Mouse (Mus musculus) CH12.LX (cell line): ENCODE results near the gene Palm. TPM values are rescaled to one million over a fixed set of nuclear protein-coding genes. Genes with fewer than 3 reads are reported as not detected.

Experiments used
- DNase-seq: peaks from one replicate; pipeline ENCODE4 v3.0.0-alpha.2; 2013; ENCODE audit errors: extremely low read depth
- H3K27ac ChIP-seq: 2 replicates; pipeline ENCODE4 v1.5.1; 2012; ENCODE audit warnings: low read depth, mild to moderate bottlenecking, control low read depth, moderate library complexity; ENCODE audit not compliant: insufficient read depth
- H3K27me3 ChIP-seq: replicated peaks from 2 replicates; pipeline ENCODE3; 2012; ENCODE audit warnings: inconsistent platforms
- H3K36me3 ChIP-seq, 2 experiments: replicated peaks in 1 of 2; 2 replicates each; pipeline versions ENCODE3 to v1.6.1; 2012; ENCODE audit warnings: inconsistent platforms in 1 of 2, low read length in 1 of 2, mild to moderate bottlenecking in 1 of 2, mixed read lengths in 1 of 2, moderate library complexity in 1 of 2; ENCODE audit not compliant: control insufficient read depth in 1 of 2, insufficient read depth in 1 of 2
- H3K4me1 ChIP-seq, 2 experiments: 2 replicates each; pipeline ENCODE4 v1.6.1; 2012; ENCODE audit warnings: inconsistent platforms in 1 of 2, moderate library complexity in 1 of 2; ENCODE audit not compliant: insufficient read depth in 2 of 2, control insufficient read depth in 1 of 2
- H3K4me2 ChIP-seq: 2 replicates; pipeline ENCODE4 v1.6.1; 2012; ENCODE audit warnings: low read depth, mild to moderate bottlenecking, control low read depth; ENCODE audit not compliant: poor library complexity, insufficient read depth, severe bottlenecking
- H3K4me3 ChIP-seq, 3 experiments: fragments of 150-350 bp in 1 of 3; sonication (generic) in 1 of 3; replicated peaks in 1 of 3; 2 replicates each; pipeline versions ENCODE3 to v1.5.1; 2011 to 2012; ENCODE audit warnings: low read depth in 2 of 3, low read length in 2 of 3, mild to moderate bottlenecking in 2 of 3, moderate library complexity in 2 of 3, control low read depth in 1 of 3, improper control_type of control experiment in 1 of 3, inconsistent platforms in 1 of 3, mixed read lengths in 1 of 3; ENCODE audit not compliant: poor library complexity in 1 of 3
- H3K79me2 ChIP-seq: replicated peaks from 2 replicates; pipeline ENCODE4 v1.6.1; 2012; ENCODE audit warnings: mild to moderate bottlenecking, moderate library complexity; ENCODE audit not compliant: control insufficient read depth, poor library complexity, insufficient read depth, severe bottlenecking; ENCODE audit errors: extremely low read depth
- H3K9ac ChIP-seq: 2 replicates; pipeline ENCODE4 v1.6.1; 2012; ENCODE audit warnings: low read depth, mild to moderate bottlenecking, control low read depth, moderate library complexity; ENCODE audit not compliant: insufficient read depth
- H3K9me3 ChIP-seq: replicated peaks from 2 replicates; pipeline ENCODE3; 2012; ENCODE audit warnings: low read length, inconsistent platforms, mixed read lengths
- CHD2 ChIP-seq: IDR thresholded peaks from 2 replicates; pipeline ENCODE4 v1.6.1; 2011; ENCODE audit warnings: low read length, improper control_type of control experiment
- E2F4 ChIP-seq: IDR thresholded peaks from 2 replicates; pipeline ENCODE4 v1.6.1; 2011; ENCODE audit warnings: low read depth, low read length, improper control_type of control experiment; ENCODE audit not compliant: insufficient replicate concordance
- EP300 ChIP-seq: IDR thresholded peaks from 2 replicates; pipeline ENCODE4 v1.6.1; 2011; ENCODE audit warnings: low read length, improper control_type of control experiment
- ETS1 ChIP-seq: conservative IDR thresholded peaks from 2 replicates; pipeline ENCODE4 v1.6.1; 2012; ENCODE audit warnings: low read depth, mild to moderate bottlenecking, inconsistent platforms, low read length, improper control_type of control experiment, moderate library complexity
- GABPA ChIP-seq: IDR thresholded peaks from 2 replicates; pipeline ENCODE4 v1.6.1; 2012; ENCODE audit warnings: low read depth, low read length, improper control_type of control experiment, inconsistent platforms; ENCODE audit not compliant: insufficient replicate concordance
- HCFC1 ChIP-seq: IDR thresholded peaks from 2 replicates; pipeline ENCODE4 v1.6.1; 2012; ENCODE audit warnings: low read depth, mild to moderate bottlenecking, inconsistent platforms, low read length, improper control_type of control experiment
- IRF4 ChIP-seq: IDR thresholded peaks from 2 replicates; pipeline ENCODE4 v1.6.1; 2014; ENCODE audit warnings: low read depth, mild to moderate bottlenecking, inconsistent platforms, low read length, improper control_type of control experiment
- JUN ChIP-seq: IDR thresholded peaks from 2 replicates; pipeline ENCODE4 v1.6.1; 2011; ENCODE audit warnings: low read depth, mild to moderate bottlenecking, low read length, improper control_type of control experiment, moderate library complexity; ENCODE audit not compliant: insufficient read depth
- JUND ChIP-seq: conservative IDR thresholded peaks from 2 replicates; pipeline ENCODE4 v1.6.1; 2011; ENCODE audit warnings: low read depth, low read length, improper control_type of control experiment
- KAT2A ChIP-seq: IDR thresholded peaks from 2 replicates; pipeline ENCODE4 v1.6.1; 2012; ENCODE audit warnings: low read length, improper control_type of control experiment, inconsistent platforms; ENCODE audit not compliant: insufficient replicate concordance
- MAZ ChIP-seq: IDR thresholded peaks from 2 replicates; pipeline ENCODE4 v1.6.1; 2012; ENCODE audit warnings: low read depth, mild to moderate bottlenecking, inconsistent platforms, low read length, improper control_type of control experiment, moderate library complexity
- MEF2A ChIP-seq: IDR thresholded peaks from 2 replicates; pipeline ENCODE4 v1.6.1; 2014; ENCODE audit warnings: low read depth, mild to moderate bottlenecking, inconsistent platforms, low read length, improper control_type of control experiment, borderline replicate concordance
- MYC ChIP-seq: IDR thresholded peaks from 2 replicates; pipeline ENCODE4 v1.6.1; 2011; ENCODE audit warnings: low read depth, mild to moderate bottlenecking, improper control_type of control experiment, low read length
- PAX5 ChIP-seq: IDR thresholded peaks from 2 replicates; pipeline ENCODE4 v1.6.1; 2012; ENCODE audit warnings: low read length, inconsistent platforms, mixed read lengths
- POLR2A ChIP-seq: IDR thresholded peaks from 2 replicates; pipeline ENCODE4 v1.6.1; 2011; ENCODE audit warnings: low read depth, mild to moderate bottlenecking, improper control_type of control experiment, low read length
- POLR2AphosphoS2 ChIP-seq: IDR thresholded peaks from 2 replicates; pipeline ENCODE4 v1.6.1; 2011; ENCODE audit warnings: low read depth, low read length, improper control_type of control experiment
- RCOR1 ChIP-seq: conservative IDR thresholded peaks from 2 replicates; pipeline ENCODE4 v1.6.1; 2012; ENCODE audit warnings: low read depth, mild to moderate bottlenecking, inconsistent platforms, low read length, improper control_type of control experiment
- SIN3A ChIP-seq: IDR thresholded peaks from 2 replicates; pipeline ENCODE4 v1.6.1; 2012; ENCODE audit warnings: low read length, improper control_type of control experiment, inconsistent platforms
- TBP ChIP-seq: conservative IDR thresholded peaks from 2 replicates; pipeline ENCODE4 v1.6.1; 2011; ENCODE audit warnings: low read depth, low read length, improper control_type of control experiment
- TCF12 ChIP-seq: IDR thresholded peaks from 2 replicates; pipeline ENCODE4 v1.6.1; 2014; ENCODE audit warnings: low read depth, mild to moderate bottlenecking, inconsistent platforms, low read length, improper control_type of control experiment
- USF1 ChIP-seq: IDR thresholded peaks from 2 replicates; pipeline ENCODE4 v1.6.1; 2014; ENCODE audit warnings: low read depth, mild to moderate bottlenecking, inconsistent platforms, low read length, improper control_type of control experiment
- USF2 ChIP-seq: conservative IDR thresholded peaks from 2 replicates; pipeline ENCODE4 v1.6.1; 2011; ENCODE audit warnings: low read depth, low read length, improper control_type of control experiment
- ZMIZ1 ChIP-seq: IDR thresholded peaks from 2 replicates; pipeline ENCODE4 v1.6.1; 2012; ENCODE audit warnings: low read depth, mild to moderate bottlenecking, inconsistent platforms, low read length, improper control_type of control experiment
- ZNF384 ChIP-seq: IDR thresholded peaks from 2 replicates; pipeline ENCODE4 v1.6.1; 2012; ENCODE audit warnings: low read depth, low read length, improper control_type of control experiment, inconsistent platforms
- dilution Hi-C: fragments of 300-500 bp; cut with MboI; formaldehyde crosslinking; loops from 2 replicates; pipeline ENCODE4 v1.14.3; 2020; ENCODE audit warnings: low sequenced_read_pairs; ENCODE audit not compliant: extremely low pct_unique_long_range_greater_than_20kb, extremely low pct_ligation_motif_present
- in situ Hi-C: fragments of 300-500 bp; cut with MboI; formaldehyde crosslinking; loops from 3 replicates; pipeline ENCODE4 v1.14.3; 2019; ENCODE audit warnings: low sequenced_read_pairs, low pct_ligation_motif_present, low pct_unique_long_range_greater_than_20kb, mixed read lengths
- polyA plus RNA-seq: library from polyadenylated mRNA; unstranded; fragments of >175 nt; gene quantifications from 2 replicates; pipeline ENCODE4 v1.2.1, GENCODE M21; 2012; ENCODE audit warnings: low read depth; ENCODE audit not compliant: insufficient read length
- total RNA-seq, 2 experiments: library from RNA; depleted of rRNA; stranded (reverse); fragments of 300-350 nt in 1 of 2; fragments of >200 nt in 1 of 2; gene quantifications; 2 replicates each; pipeline ENCODE4 v1.2.3; 2012 to 2014

Gene Palm
- total and polyA plus RNA-seq, 3 experiments = 0.78 to 5.3 (median 2.5) TPM

- Histone ChIP-seq H3K4me1 (no peaks in the 10 kb centered on the region), H3K27me3 (peaks cover 54% of the 10 kb centered on the region), H3K4me2 (no peak overlapping the region), H3K9me3 (no peaks in the 10 kb centered on the region), H3K9ac (no peak overlapping the region), H3K27ac (no peak overlapping the region), H3K4me3 (no peak overlapping the region), H3K79me2 (no peaks in the 10 kb centered on the region), H3K36me3 (no peaks in the 10 kb centered on the region)
- dilution Hi-C loops = no loop called here
- in situ Hi-C loops = loop anchor here (5.0 kb wide), 1 partner anchor 91 kb away; the partner anchor contains the start of gene R3hdm4
- TF ChIP-seq EP300 (no peak), HCFC1 (no peak), SIN3A (no peak), USF1 (no peak), IRF4 (no peak), MEF2A (no peak), GABPA (no peak), USF2 (no peak), PAX5 (no peak), TBP (no peak), ZMIZ1 (no peak)
- no peak for DNase-seq
Measured at GRCm38 (mm10) chr10:79831583-79831982, 38.2 kb downstream of the Palm start.

DNA sequence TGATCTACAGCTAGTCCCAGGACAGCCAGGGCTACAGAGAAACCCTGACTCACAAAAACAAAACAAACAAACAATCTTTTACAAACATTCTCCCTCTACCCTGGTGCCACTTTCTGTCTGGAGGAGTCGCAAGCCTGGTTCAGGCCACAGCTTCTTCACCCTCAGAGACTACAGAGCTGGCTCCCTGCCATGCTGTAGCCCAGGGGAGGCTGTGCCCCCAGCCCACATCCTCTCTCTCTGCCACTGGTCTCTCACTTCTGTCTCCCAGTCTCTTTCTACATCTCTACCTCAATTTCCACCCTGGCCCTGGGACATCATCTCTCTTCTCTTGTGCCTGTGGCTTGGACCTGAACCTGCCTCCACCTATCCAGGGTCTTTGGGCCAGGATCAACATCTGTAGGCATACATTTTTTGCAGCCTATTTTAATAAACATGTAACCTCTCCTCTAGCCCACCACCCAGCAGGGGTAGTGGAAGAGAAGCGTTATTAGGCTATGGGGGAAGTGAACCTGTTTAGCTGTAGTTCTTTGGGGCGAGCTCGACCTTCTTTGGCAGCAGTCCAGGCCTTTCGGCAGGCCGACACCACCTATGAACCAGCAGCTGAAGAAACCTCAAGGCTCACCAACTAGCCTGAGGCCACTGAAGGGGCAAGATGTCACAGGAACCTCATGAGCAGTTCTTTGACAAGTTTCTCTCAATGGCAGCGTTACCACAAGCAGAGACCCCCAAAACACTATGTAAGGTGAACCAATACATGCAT is 38.8 kb downstream of the Palm start:
- dilution Hi-C loops (no loop called here), in situ Hi-C loops (loop anchor here (5.0 kb wide), 1 partner anchor 90 kb away; the partner anchor contains the start of gene R3hdm4)
- DNase-seq = no peak
- no peak overlapping the region for H3K9ac ChIP-seq
- no peak overlapping the region for H3K4me2 ChIP-seq
- no peaks in the 10 kb centered on the region for H3K36me3 ChIP-seq
- TF ChIP-seq ETS1 (no peak), ZNF384 (no peak), POLR2AphosphoS2 (no peak), KAT2A (no peak), POLR2A (no peak), USF1 (no peak), MAZ (no peak), RCOR1 (no peak), JUND (no peak), MYC (no peak), E2F4 (no peak), CHD2 (no peak), TCF12 (no peak), JUN (no peak)
- H3K4me3 ChIP-seq = no peak overlapping the region
- no peak overlapping the region for H3K27ac ChIP-seq
- H3K4me1 ChIP-seq = no peaks in the 10 kb centered on the region
- H3K79me2 ChIP-seq = no peaks in the 10 kb centered on the region
- peaks cover 5% of the 10 kb centered on the region for H3K9me3 ChIP-seq
- H3K27me3 ChIP-seq = peaks cover 48% of the 10 kb centered on the region
